Mouse (Mus musculus) hindbrain, postnatal 0 days (tissue): ENCODE measurements around the gene Cfap161. TPM values are rescaled to one million over a fixed set of nuclear protein-coding genes. Genes with fewer than 3 reads are reported as not detected.

ENCODE experiments used
- ATAC-seq: fragments of 200-750 bp; cut with Nextera tagmentation; 2 replicates; pipeline ENCODE4 v1.8.0; 2017; ENCODE audit warnings: mild to moderate bottlenecking, moderate TSS enrichment, moderate library complexity
- DNase-seq: peaks from one replicate; pipeline ENCODE4 v3.0.0-alpha.2; 2015; ENCODE audit warnings: low spot score
- H3K27ac ChIP-seq: fragments of 300-500 bp; sonication (generic); 2 replicates; pipeline ENCODE4 v1.5.1; 2014; ENCODE audit warnings: mild to moderate bottlenecking
- H3K27me3 ChIP-seq: fragments of 300-500 bp; sonication (generic); 2 replicates; pipeline ENCODE4 v1.6.1; 2014; ENCODE audit warnings: low read length, mixed read lengths; ENCODE audit not compliant: insufficient read depth
- H3K36me3 ChIP-seq: fragments of 300-500 bp; sonication (generic); 2 replicates; pipeline ENCODE4 v1.6.1; 2014; ENCODE audit warnings: low read length, mixed read lengths; ENCODE audit not compliant: insufficient read depth
- H3K4me1 ChIP-seq: fragments of 300-500 bp; sonication (generic); 2 replicates; pipeline ENCODE4 v1.6.1; 2014; ENCODE audit warnings: antibody characterized with exemption, low read length, mixed read lengths; ENCODE audit not compliant: insufficient read depth
- H3K4me2 ChIP-seq: fragments of 300-500 bp; sonication (generic); 2 replicates; pipeline ENCODE4 v1.6.1; 2014; ENCODE audit warnings: low read depth, mild to moderate bottlenecking, low read length, moderate library complexity, mixed read lengths
- H3K4me3 ChIP-seq: fragments of 300-500 bp; sonication (generic); 2 replicates; pipeline ENCODE4 v1.5.1; 2014; ENCODE audit warnings: low read length
- H3K9ac ChIP-seq: fragments of 300-500 bp; sonication (generic); replicated peaks from 2 replicates; pipeline ENCODE4 v1.6.1; 2014; ENCODE audit warnings: mild to moderate bottlenecking, low read length, moderate library complexity, mixed read lengths
- H3K9me3 ChIP-seq: fragments of 300-500 bp; sonication (generic); 2 replicates; pipeline ENCODE4 v1.6.1; 2016; ENCODE audit warnings: low read length, mixed read lengths
- CTCF ChIP-seq: IDR thresholded peaks from 2 replicates; pipeline ENCODE4 v1.5.1; 2016; ENCODE audit warnings: antibody characterized with exemption, control low read depth, low read depth
- WGBS: fragments of 180-500 bp; shearing (Covaris S2); extraction: QIAGEN DNeasy Blood & Tissue Kit; methylation state at CpG from one replicate; pipeline ENCODE4 v1.1.7; 2014; 5-methylcytosine and 5-hydroxymethylcytosine counted together
- polyA plus RNA-seq: library from polyadenylated mRNA; unstranded; fragments of >200 nt; fragmentation: Nextera tagmentation; extraction: Ambion mirVana; gene quantifications from 2 replicates; pipeline ENCODE4 v1.2.1, GENCODE M21; 2015
- total RNA-seq: library from RNA; depleted of rRNA; stranded (reverse); fragments of >200 nt; gene quantifications from 2 replicates; pipeline ENCODE4 v1.2.3, GENCODE M21; 2014

The Cfap161 gene
- total and polyA plus RNA-seq, 2 experiments from 2014 or later = 2.1 to 2.5 TPM

- WGBS = 79% methylated on average over 4 of the region's 4 CpGs
- ATAC-seq (peak; percentile 66), DNase-seq (peak; percentile 31)
- Histone ChIP-seq H3K4me1 (peaks cover 4% of the 10 kb centered on the region; the same call in 1 of the 2 replicates), H3K27ac (no peak overlapping the region), H3K36me3 (no peaks in the 10 kb centered on the region), H3K9ac (no peak overlapping the region), H3K4me3 (no peak overlapping the region), H3K9me3 (no peaks in the 10 kb centered on the region), H3K4me2 (no peak overlapping the region), H3K27me3 (no peaks in the 10 kb centered on the region)
- no peak for TF ChIP-seq CTCF
These were observed 50.4 kb downstream of the Cfap161 start for GRCm38 (mm10) chr7:83744250-83744649.

DNA sequence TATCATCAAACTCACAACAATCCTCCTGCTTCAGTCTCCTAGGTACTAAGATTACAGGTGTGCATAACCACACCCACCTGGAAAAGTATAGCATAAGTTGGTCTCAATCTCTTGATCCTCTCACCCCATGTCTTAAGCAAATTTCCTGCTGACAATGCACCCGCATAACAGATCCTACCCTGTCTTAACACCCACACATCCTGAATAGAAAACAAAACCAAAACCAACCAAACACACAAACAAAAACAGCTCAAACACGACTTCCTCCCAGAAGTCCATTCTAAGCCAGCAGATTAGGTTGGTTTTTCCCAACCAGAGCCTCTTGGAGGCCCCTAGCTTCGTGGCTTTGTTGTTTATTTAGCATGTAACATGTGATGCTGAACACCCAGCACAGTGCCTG lies 52.0 kb downstream of the Cfap161 start:
- Histone ChIP-seq H3K4me3 (no peak overlapping the region), H3K27me3 (no peaks in the 10 kb centered on the region), H3K4me2 (no peak overlapping the region), H3K36me3 (no peaks in the 10 kb centered on the region), H3K27ac (no peak overlapping the region), H3K9me3 (no peaks in the 10 kb centered on the region), H3K4me1 (peaks cover 4% of the 10 kb centered on the region; the same call in 1 of the 2 replicates), H3K9ac (no peak overlapping the region)
- DNase-seq = no peak
- 61% methylated on average over 3 of the region's 3 CpGs for WGBS
- TF ChIP-seq CTCF = no peak
- no peak for ATAC-seq

- H3K9me3 ChIP-seq = no peaks in the 10 kb centered on the region
- DNase-seq (no peak), ATAC-seq (no peak)
- peaks cover 4% of the 10 kb centered on the region; the same call in 1 of the 2 replicates for H3K4me1 ChIP-seq
- H3K36me3 ChIP-seq = no peaks in the 10 kb centered on the region
- no peak overlapping the region for H3K27ac ChIP-seq
- 87% methylated on average over 2 of the region's 2 CpGs for WGBS
- H3K4me3 ChIP-seq = no peak overlapping the region
- H3K4me2 ChIP-seq = no peak overlapping the region
- no peak overlapping the region for H3K9ac ChIP-seq
- H3K27me3 ChIP-seq = no peaks in the 10 kb centered on the region
- TF ChIP-seq CTCF = no peak
These were observed 52.7 kb downstream of the Cfap161 start for GRCm38 (mm10) chr7:83742026-83742425.

- no peaks in the 10 kb centered on the region for H3K9me3 ChIP-seq
- no peaks in the 10 kb centered on the region for H3K27me3 ChIP-seq
- H3K4me3 ChIP-seq = no peak overlapping the region
- no peak for TF ChIP-seq CTCF
- H3K4me1 ChIP-seq = no peaks in the 10 kb centered on the region
- no peak overlapping the region for H3K4me2 ChIP-seq
- H3K27ac ChIP-seq = 0 out of 2 replicates have a peak overlapping the region, but pooled peaks have one; percentile 7
- DNase-seq (no peak), ATAC-seq (no peak)
- no peak overlapping the region for H3K9ac ChIP-seq
- WGBS = 44% methylated on average over 7 of the region's 7 CpGs
- H3K36me3 ChIP-seq = no peaks in the 10 kb centered on the region
These were observed 54.9 kb downstream of the Cfap161 start for GRCm38 (mm10) chr7:83739680-83740310.

GRCm38 (mm10) chr7:83738623-83739462 lies 55.8 kb downstream of the Cfap161 start:
- 82% methylated on average over 10 of the region's 10 CpGs for WGBS
- Histone ChIP-seq H3K27ac (no peak overlapping the region), H3K4me3 (no peak overlapping the region), H3K9ac (no peak overlapping the region), H3K36me3 (no peaks in the 10 kb centered on the region), H3K4me2 (no peak overlapping the region), H3K4me1 (no peaks in the 10 kb centered on the region), H3K9me3 (no peaks in the 10 kb centered on the region), H3K27me3 (no peaks in the 10 kb centered on the region)
- no peak for ATAC-seq
- DNase-seq = no peak
- TF ChIP-seq CTCF = no peak

GRCm38 (mm10) chr7:83737914-83738490 lies 56.7 kb downstream of the Cfap161 start:
- no peaks in the 10 kb centered on the region for H3K27me3 ChIP-seq
- WGBS = 73% methylated on average over 6 of the region's 6 CpGs

More at GRCm38 (mm10) chr7:83737914-83738490, 56.7 kb downstream of the Cfap161 start:
- Histone ChIP-seq H3K4me1 (no peaks in the 10 kb centered on the region), H3K36me3 (no peaks in the 10 kb centered on the region), H3K9ac (no peak overlapping the region), H3K27ac (no peak overlapping the region), H3K4me3 (no peak overlapping the region), H3K9me3 (no peaks in the 10 kb centered on the region), H3K4me2 (no peak overlapping the region)
- no peak for ATAC-seq
- no peak for DNase-seq
- no peak for TF ChIP-seq CTCF
